Mouse (Mus musculus) layer of hippocampus, postnatal 14 days (tissue): ENCODE results near the gene Sprtn. TPM values are rescaled to one million over a fixed set of nuclear protein-coding genes. Genes with fewer than 3 reads are reported as not detected.

Experiments used
- DNase-seq, 2 experiments: peaks; one replicate each; pipeline ENCODE4 v3.0.0; 2021 to 2022; ENCODE audit warnings: low spot score in 2 of 2, mixed read lengths in 1 of 2
- total RNA-seq, 2 experiments: library from RNA; stranded (reverse); gene quantifications; 2 replicates each; pipeline ENCODE4 v1.2.3; 2021

The Sprtn gene
- total RNA-seq, 2 experiments from 2014 or later: 12.8 to 14.3 TPM

DNA sequence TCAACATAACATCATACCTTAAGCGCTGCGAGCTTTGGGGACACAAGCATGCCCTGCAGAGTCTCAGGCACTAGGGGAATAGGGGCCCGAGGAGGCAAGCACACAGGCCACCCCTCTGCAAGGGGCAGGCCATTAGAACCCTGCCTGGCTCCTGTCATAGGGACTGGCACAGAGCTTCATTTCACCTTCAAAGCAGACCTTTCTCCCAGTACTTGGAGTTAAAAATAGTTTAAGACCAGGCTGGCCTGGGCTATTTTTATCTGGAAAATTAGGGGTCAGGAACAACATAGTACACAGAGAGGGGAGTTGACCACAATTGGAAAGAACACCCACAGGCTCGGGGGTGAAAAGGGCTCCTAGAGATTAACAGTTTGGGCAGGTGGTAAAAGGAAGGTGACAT lies 39.6 kb downstream of the Sprtn start:
- DNase-seq: no peak

DNA sequence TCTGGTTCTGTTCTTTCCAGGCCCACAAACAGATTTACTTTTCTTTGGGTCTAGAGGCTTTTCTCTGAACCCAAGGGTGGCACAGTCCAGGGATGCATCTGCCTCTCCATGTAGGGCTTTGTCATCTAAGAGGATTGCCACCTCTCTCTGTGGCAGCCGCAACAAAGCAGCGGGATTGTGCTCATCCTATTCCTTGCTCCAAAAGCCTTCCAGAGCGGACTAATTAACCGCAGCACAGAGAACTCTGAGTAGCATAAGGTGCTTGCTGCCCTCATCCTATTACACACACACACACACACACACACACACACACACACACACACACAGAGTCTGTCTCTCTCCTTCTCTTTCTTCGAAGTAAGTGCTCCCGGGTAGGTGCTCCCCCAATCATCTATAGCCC lies 46.1 kb downstream of the Sprtn start:
- no peak for DNase-seq

DNA sequence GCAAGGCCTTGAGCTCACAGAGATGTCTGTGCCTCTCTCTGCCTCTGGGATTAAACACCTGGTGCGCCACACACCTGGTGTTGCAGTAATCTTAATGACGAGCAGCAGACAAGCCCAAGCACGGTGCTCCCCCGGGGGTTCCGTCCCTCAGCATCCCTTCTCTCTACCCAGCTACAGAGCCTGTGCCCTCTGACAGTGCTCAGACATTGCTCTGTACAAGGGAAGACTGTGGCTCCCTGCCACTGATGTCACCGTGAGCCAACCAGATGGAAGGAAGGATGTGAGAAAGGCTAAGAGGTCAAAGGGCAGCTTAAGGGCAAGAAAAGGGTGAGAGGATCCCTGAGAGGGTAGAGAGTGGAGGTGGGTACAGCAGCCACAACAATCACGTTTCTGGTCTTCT lies 46.7 kb downstream of the Sprtn start:
- no peak for DNase-seq

DNA sequence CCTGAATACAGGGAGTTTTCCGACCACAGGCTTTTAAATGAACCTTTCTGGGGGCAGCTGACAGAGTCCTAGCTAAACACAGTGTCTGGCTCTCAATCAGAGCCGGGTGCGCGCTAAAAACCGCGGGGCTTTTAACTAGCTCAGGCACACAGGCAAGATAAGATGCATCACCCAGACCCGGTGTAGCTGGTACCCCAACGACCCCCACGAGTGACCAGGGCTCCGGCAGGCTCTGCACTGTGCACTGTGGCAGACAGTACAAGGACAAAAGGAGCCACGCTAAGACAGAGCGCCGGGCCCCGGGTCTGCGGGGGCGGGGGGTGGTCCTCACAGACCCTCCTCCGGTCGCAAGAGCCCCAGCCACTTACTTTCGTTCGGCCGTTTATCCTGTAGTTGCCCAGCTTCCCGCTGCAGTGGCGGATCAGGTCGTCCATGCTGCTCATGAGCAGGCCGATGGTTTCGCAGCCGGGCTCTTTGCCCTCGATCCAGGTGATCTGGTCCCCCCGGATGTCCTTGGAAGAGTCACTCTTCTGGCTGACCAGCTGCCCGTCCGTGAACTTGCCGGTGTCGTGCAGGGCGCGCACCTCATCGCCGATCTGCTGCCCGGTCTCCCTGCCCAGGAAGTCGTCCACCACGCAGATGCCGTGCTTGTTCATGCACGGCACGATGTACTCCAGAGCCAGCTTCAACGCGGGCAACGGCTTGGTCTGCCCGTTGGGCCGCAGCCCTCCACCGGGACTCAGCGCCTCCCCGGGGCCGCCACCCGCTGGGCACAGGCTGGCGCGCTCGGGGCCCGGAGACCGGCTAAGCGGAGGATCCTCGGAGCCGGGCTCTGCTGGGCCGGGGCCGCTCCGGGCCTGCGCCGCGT lies 50.4 kb downstream of the Sprtn start:
- peak in 1 of 2 experiments; percentile 52 for DNase-seq

DNA sequence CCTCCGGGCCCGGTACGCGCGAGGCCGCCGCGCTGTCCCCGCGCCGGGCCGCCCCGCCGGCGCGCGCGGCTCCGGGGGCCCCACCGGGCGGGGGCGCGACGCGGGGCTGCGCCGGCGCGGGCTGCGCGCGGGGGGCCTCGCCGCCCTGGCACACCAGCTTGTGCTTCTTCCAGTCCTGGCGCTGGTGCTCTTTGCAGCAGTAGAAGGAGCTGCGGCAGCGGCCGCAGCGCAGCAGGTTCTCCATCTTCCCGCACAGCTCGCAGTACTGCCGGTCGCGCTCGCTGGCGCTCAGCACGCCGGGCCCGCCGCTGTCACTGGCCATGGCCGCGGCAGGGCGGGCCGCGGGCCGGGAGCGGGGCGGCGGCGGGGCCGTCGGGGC lies 51.0 kb downstream of the Sprtn start:
- peak in 1 of 2 experiments; percentile 31 for DNase-seq

DNA sequence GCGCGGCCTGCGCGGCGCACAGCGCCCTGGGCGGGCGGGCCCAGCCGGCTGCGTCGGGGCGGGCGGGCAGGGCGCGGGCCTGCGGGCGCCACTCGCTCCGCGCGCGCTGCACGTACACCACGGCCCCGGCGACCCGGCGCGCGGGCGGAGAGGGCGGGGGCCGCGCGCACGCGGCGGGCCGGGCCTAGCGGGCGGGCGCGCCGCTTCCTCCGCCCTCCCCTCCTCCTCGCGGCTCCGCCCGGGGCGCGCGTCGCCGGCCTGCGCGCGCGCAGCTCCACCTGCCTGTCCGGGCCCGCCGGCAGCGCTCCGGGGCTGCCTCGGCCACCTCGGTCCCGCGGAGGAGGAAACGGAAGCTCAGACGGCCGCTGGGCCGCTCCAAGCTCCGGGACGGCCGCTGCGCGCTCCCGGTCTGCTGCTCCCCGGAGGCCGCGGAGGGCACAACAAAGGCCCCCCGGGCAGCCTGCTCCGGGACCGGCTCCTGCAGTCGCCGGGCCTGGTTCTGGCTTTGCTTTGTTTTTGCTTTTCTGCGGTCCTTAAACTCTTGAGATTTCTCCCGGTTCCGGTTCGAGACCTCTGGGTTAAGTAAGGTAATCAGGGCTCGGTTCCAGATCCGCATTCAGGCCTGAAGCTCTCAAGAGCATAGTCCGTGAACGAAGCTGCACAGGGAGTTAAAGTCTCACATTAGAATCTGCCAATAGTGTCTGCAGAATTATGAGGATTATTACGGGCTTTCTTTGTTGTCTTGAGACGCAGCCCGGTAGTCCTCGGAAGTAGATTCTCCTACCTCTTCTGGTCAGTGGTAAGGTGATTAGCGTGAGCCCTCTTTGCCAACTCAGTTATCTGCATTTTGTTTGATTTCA lies 51.8 kb downstream of the Sprtn start, which contains the start of gene Egln1:
Egln1 (minus strand) TSS at position 116 of the 860 bp plus-strand sequence.
- peak; percentile 66 for DNase-seq

DNA sequence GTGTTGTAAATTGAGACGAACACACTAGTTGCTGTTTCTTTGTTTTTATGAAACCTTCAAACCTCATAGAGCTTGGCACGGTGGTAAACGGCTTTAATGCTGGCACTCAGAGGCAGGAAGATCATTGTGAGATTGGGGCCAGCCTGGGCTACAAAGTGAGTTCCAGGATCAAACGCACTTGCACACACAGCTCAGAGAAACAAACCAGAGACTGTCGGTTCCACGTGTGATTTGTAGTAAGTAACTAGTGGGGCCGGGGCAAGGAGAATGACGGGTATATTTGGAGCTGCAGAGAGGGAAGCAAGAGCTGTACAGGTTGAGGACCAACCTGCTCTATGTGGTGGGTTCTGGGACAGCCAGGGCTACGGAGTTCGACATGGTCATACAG lies 52.4 kb downstream of the Sprtn start:
- DNase-seq: no peak

DNA sequence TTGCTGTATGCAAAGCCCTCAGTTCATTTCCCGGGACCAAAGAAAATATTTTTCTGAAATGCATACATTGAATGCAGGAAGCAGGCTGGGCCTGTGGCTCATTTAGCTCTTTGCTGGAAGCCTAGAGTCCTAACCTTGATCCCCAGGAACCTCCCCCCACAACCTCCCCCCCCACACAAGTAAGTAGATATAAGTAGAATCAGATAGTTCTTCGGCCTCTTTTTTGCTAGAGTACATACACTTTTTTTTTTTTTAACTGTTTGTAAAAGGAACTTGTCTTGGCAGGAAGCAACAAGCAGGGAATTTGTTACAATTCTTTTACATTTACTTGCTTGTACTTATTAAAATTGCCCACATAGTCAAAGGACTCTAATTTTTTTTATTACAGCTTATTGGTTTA lies 53.2 kb downstream of the Sprtn start:
- DNase-seq: no peak

DNA sequence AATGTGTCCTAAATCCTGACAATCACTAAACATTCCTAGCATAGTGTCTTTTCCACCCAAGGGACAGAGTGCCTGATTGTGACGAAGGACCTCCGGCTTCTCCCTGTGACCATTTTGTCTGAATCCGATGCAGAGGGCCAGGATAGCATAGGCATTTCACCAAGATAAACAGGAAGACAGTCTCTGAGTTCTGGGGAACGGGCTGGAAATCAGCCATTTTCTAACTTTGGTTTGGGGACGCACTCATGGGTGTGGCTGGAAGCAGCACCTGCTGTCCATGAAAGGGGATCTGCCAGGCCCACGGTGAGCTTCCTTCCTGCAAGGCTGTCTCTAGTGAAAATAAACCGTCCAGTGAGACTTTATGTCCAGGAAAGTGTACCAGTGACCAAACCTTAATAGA lies 55.5 kb downstream of the Sprtn start:
- no peak for DNase-seq

DNA sequence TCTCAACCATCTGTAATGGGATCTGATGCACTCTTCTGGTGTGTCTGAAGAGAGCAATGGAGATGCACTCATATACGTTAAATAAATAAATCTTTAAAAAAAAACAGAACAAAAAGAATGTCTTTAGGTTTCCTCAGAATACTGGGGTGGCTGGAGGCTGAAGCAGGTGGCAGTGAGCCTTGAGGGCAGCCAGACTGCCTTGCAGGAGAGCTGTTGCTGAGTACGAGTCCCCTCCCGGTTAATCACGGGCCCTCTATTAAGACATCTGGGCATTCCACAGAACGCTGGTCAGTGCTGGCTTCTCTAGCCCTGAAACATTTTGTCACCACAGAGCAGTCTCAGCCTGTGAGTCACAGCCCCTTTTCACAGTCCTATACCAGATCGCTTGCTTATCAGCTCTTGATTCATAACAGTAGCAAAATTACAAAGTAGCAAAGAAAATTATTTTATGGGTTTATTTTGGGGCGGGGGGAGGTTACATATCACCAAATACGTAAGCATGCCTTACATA lies 56.9 kb downstream of the Sprtn start:
- no peak for DNase-seq

Other genes starting within 250 kb of the Sprtn start
- 10 to 100 TPM; 94.7 to 99.2 TPM for gene 2310022B05Rik, start 234.5 kb upstream of the Sprtn start, total RNA-seq
- 10 to 100 TPM; 51.8 to 54.9 TPM for gene Ttc13, start 175.9 kb upstream of the Sprtn start, total RNA-seq
- gene Arv1, start 175.7 kb upstream of the Sprtn start, total RNA-seq: 10 to 100 TPM; 11.3 to 13.3 TPM
- gene Fam89a, start 146.1 kb upstream of the Sprtn start, total RNA-seq: under 1 TPM; 0.67 to 0.97 TPM
- gene Trim67, start 104.8 kb upstream of the Sprtn start, total RNA-seq: 10 to 100 TPM; 14.9 to 16.5 TPM
- 10 to 100 TPM; 66.3 to 69.6 TPM for gene Gnpat, start 34.9 kb upstream of the Sprtn start, total RNA-seq
- 10 to 100 TPM; 23.5 to 24.0 TPM for gene 2810004N23Rik, start 34.8 kb upstream of the Sprtn start, total RNA-seq
- gene Exoc8, start 181 bp upstream of the Sprtn start, total RNA-seq: 10 to 100 TPM; 35.3 to 37.0 TPM
- 10 to 100 TPM; 59.9 to 63.3 TPM for gene Egln1, start 51.4 kb downstream of the Sprtn start, total RNA-seq
- 100 to 1,000 TPM; 106 to 107 TPM for gene Tsnax, start 115.1 kb downstream of the Sprtn start, total RNA-seq
- 1 to 10 TPM; 4.5 to 5.7 TPM for gene Disc1, start 156.3 kb downstream of the Sprtn start, total RNA-seq